ENCODE assay signal across 9 mouse cellular contexts in genomic region chr3:122169616-122170178, GRCm38 (mm10).
A peak's percentile ranks its signal among the peaks of the same experiment; 100 is the strongest.
DNase-seq lines count a peak whose midpoint lies in the region; ATAC-seq and TF ChIP-seq lines count a peak whose summit lies in the region.
"Had no signal": no experiment of that assay in that cellular context is flagged by ENCODE, and none has a peak within 500 bp of the region (broad histone marks: within the 10 kb centered on the region; RNA-seq: fewer than 3 reads in every experiment).

No protein-coding gene starts in this region.

- peak; percentile 63; the same call in 1 of the 2 replicates for ATAC-seq in heart, postnatal 0 days (ENCODE audit: insufficient read depth, low read depth)
- peak; percentile 88 for ATAC-seq in megakaryocyte-erythroid progenitor cell, adult 5-6 weeks (replicated peaks; ENCODE audit: low FRiP score, low TSS enrichment, poor library complexity, severe bottlenecking)

- no peaks in the 10 kb centered on the region for H3K36me3 ChIP-seq in heart, postnatal 0 days (replicated peaks; ENCODE audit: control insufficient read depth, insufficient read depth, low read length)

- no peaks in the 10 kb centered on the region for H3K9me3 ChIP-seq in heart, postnatal 0 days (replicated peaks; ENCODE audit: control insufficient read depth, low read length)
- H3K9me3 ChIP-seq: megakaryocyte, embryonic 14.5 days had no signal

- H3K27ac ChIP-seq in heart, postnatal 0 days (ENCODE audit: low read depth) = no peak overlapping the region; the same call in 1 of the 2 replicates

- H3K9ac ChIP-seq in heart, postnatal 0 days (replicated peaks; ENCODE audit: low read depth, low read length) = no peak overlapping the region

- TF ChIP-seq CTCF in heart, postnatal 0 days (IDR thresholded peaks at IDR 0.05; ENCODE audit: low read depth) = peak; percentile 75

- H3K4me1 ChIP-seq in heart, postnatal 0 days (ENCODE audit: control insufficient read depth, insufficient read depth) = 0 out of 2 replicates have a peak, but pooled peaks cover 8% of the 10 kb centered on the region

- WGBS in heart, postnatal 0 days = 44% methylated on average over 10 of the region's 10 CpGs

- H3K4me2 ChIP-seq in heart, postnatal 0 days (ENCODE audit: low read depth, low read length) = no peak overlapping the region

- DNase-seq in gastrocnemius, adult 18-20 months (ENCODE audit: low spot score) = peak; percentile 41
- DNase-seq in gastrocnemius, postnatal 25 days = no peak
- DNase-seq in WW6 (ENCODE audit: low read depth, low spot score) = peak; percentile 38
- peak; percentile 86 to 89 for DNase-seq in cerebellum, postnatal 25 days
- peak; percentile 75 for DNase-seq in heart, postnatal 0 days (ENCODE audit: low spot score)
- peak; percentile 26 to 35 for DNase-seq in layer of hippocampus, postnatal 14 days (ENCODE audit: low spot score in 2 of 2)
- peak; percentile 3 to 27 for DNase-seq in spleen, postnatal 36 days (ENCODE audit: low spot score in 2 of 2)

- no peak for TF ChIP-seq EP300 in heart, postnatal 0 days (IDR thresholded peaks at IDR 0.05; ENCODE audit: low read depth)

- H3K27me3 ChIP-seq in heart, postnatal 0 days (ENCODE audit: control insufficient read depth, insufficient read depth, low read length) = no peaks in the 10 kb centered on the region
- H3K27me3 ChIP-seq: megakaryocyte, embryonic 14.5 days had no signal

- no peak overlapping the region for H3K4me3 ChIP-seq in heart, postnatal 0 days (ENCODE audit: low read depth, low read length)
- H3K4me3 ChIP-seq: megakaryocyte, embryonic 14.5 days had no signal
